Mouse (Mus musculus): ENCODE results near the gene Tns3.

DNA sequence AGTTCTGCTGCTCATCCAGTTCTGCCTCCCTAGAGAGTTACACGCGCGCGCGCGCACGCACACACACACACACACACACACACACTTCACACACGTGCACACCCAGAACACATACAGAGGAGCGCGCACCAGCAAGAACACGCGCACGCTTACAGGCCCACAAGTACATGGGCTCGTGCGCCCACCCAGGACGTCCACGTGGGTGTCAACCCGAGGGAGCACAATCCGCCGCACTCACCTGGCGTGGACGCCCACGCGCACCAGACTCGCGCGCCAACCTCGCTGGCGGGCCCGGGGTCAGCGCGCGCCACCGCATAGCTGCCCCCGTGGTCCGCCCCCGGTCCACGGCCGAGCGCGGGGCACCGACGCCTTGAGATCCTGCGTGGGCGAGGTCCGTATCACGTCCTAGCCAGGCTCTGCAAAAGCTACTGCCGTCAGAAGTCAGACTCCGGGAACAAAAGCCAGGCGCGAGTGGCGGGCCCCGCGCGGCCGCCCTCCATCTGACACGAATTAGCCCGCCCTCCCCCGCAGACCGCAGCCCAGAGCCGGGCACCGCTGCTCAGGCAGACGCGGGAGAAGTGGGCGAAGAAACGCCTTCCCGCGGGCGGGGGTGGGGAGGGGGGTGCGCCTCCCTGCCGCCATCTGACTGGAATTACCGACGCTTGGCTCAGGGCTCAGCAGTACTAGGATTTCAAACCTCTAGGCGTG, 40.0 kb downstream of the Tns3 start:
- no peak for TF ChIP-seq CTCF (IDR thresholded peaks at IDR 0.05; ENCODE audit: low read depth, low read length)
- no peak for TF ChIP-seq POLR2A (IDR thresholded peaks at IDR 0.05; ENCODE audit: extremely low read depth, insufficient read depth, low read length)
